Mouse (Mus musculus) testis, postnatal 10 days (tissue): Measurements from ENCODE around the gene Kcnn1.

Experiments used
- DNase-seq: peaks from one replicate; pipeline ENCODE4 v3.0.0; 2021; ENCODE audit warnings: low spot score

The Kcnn1 gene

DNA sequence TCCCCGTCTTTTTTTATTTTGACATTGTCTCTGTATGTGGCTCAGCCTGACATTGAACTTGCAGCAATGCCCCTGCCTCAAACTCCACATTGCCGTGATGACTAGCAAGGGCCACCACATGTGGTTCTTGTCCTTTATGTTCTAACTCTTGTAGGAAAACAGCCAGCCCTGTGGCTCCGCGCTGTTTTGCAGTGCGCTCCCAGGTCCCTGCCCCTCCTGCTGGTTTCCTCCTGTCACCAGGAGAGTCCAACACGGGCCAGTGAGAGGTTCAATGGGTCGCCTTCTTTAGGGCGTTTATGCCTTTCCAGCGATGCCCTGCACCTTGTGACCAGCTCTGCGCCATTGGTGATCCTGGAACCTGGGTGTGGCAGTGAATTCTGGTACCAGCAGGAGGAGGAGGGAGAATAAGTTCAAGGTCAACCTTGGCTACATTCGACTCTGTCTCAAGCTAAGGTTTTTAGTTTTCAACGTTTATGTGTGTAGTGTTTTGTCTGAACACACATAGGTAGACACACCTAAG is 3.0 kb upstream of the Kcnn1 start:
- DNase-seq = no peak

DNA sequence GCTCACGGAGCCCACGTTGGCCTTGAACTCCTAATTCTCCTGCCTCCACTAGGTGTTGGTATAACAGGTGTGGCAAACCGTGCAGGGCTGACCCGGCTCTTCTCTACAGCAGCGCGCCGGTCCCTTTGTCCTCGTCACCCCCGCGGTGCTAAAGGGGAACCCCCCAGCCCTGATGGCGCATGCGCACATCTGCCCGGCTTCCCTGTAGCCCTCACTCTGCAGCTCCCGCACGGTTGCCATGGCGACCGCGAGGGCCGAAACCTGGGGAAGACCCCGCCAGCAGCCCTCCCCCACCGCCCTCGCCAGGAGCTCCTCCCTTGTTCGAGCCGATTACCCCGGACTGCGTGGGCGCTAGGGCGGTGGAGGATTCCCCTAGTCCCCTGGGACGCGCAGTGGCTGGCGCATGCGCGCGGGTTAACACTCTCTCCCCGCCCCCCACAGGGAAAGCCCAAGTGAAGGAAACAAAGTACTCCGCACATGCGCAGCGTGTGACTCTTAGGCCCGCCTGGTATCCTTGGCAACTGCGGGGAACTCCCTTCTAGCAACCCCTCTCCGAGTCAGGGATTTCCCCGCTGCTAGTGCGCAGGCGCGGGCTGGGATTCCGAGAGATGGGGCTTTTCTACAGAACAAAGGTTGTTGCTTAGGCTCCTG is 2.4 kb upstream of the Kcnn1 start:
- peak; percentile 99 for DNase-seq

DNA sequence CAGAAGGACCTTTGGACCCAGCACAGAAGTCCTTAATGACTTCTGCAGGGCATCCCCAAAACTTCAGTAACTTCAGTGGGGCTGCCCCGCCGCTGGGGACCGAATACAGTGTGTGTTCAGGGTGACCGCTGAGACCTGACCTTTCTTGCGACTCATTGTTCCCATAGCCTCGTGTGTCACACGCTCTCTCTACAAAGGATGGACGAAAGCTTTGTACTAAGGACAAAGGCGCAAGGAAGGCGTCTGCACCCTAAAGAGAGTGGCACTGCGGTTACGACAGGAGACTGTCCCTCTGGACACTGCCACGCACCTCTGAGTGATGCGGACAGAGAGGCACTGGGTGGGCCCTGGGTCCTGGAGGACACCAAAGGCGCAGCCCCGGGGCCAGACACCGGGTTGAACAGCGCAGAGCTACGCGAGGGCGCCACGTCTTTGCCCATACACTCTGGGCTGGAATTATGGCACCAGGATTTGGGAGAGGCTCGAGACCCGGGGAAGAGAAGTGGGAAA is 1.7 kb upstream of the Kcnn1 start:
- DNase-seq = no peak

DNA sequence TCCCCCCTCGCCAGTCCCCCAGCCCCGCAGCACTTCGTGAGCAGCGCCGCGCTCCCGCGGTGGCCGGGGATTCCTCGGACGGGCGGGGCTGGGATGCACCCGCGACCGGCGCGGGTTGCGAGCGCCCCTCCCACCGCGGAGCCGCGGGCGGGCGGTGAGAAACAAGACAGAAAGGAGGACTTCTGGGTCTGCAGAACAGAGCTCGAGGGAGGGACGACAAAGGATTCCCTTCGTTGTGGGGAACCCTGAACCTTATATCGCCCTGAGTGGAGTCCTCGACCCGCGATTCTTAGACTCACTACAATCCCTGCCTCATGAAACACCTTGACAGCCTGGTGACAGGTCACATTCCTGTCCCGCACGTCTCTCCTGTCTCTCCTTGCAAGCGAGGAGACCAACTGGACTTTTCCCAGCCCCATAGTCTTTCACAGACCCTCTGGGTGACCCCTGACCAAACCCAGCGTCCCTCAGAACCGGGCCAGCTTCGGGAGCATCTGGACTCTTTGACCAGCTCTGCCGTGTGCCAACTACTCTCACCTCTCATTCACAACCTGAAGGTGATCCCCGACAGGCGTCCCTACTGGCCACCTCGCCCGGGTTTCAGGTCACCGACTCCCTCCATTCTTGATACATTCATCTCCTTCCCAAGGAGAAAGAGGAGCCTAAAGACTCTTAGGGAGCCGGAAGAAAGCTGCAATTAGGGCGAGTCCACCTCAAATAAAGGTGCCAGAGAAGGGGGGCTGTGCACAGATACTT is 1.1 kb upstream of the Kcnn1 start:
- no peak for DNase-seq

DNA sequence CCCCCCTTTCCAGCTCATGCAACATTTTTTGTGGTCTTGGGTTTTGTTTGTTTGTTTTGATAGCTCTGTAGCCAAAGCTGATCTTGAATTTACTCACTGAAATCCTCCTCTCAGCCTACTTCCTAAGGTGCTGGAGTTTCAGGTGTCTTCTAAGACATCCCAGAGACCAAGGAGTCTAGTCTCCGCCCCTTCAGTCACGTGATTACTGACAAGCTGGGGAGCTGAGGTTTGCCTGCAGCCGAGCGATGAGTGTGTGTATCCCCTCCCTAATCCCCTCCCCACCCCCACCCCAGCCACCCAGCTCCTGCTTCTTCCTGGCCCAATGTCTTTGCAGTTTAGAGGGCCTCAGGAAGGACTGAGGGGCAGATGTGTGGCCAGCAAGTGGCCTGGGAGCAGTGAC is 5.5 kb downstream of the Kcnn1 start:
- DNase-seq = no peak

DNA sequence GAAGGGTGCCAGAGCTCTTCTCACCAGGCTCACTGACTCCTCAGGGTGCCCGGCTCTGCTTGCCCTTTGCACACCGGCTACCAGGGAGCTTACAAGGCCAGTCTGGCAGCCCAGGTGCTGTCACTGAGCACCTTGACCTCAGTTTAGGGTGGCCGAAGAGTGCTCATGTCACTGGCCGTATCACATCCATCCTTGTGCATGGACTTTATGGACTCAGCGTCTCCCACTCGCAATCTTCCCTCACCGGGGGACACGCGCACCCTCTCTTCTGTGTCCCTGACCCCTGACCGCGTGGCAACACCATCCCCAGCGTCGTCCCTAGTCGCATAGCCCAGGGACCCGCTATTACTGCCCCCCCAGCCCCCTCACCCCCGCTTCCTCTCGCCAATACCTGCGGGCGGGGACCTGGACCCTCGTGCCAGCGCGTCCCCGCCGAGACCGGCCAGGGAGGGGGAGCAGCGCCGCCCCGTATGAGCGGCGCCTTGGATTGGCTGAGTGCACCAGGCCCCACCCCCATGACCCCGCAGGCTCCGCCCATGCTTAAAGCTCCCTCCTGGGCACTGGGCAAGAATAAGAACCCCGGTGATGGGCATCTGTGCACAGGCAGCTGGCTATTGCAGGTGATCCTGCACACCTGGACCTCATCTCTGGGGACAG is 6.4 kb downstream of the Kcnn1 start:
- DNase-seq = peak; percentile 85

DNA sequence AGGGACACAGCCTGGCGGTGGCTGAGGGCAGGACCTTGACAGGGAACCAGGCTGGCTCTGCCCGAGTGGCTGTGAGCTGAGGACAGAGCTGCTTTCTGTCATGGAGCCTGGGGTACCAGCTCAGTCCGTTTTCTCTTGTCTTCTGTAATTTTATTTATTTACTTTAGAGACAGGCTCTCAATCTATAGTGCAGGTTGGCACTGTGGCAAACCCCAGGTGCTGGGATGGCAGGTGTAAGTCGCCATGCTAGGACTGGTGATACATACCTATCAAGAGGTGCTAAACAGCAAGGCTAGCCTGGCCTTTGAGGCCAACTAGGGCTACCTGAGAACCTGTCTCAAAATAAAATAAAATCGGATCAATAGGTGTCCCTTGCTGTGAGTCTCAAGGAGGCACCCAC is 7.0 kb downstream of the Kcnn1 start:
- no peak for DNase-seq

DNA sequence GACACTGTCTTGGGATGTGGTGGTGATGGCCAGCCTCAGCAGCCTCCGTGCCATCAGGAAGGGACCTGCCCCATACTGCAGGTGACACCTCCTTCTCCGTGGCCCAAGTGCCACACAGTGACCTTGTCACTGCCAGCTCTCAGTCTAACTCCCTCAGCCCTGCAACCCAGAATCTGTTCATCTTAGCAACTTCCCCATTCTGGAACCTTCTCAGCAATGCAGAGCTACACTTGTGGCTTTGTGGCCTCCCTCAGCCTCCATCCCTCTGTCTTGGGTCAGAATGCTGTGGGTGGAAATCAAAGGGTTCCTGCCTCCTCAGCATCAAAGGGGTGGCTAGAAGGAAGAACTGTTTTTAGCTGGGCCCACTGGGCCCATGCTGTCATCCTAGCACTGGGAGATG is 9.2 kb downstream of the Kcnn1 start:
- DNase-seq = no peak

DNA sequence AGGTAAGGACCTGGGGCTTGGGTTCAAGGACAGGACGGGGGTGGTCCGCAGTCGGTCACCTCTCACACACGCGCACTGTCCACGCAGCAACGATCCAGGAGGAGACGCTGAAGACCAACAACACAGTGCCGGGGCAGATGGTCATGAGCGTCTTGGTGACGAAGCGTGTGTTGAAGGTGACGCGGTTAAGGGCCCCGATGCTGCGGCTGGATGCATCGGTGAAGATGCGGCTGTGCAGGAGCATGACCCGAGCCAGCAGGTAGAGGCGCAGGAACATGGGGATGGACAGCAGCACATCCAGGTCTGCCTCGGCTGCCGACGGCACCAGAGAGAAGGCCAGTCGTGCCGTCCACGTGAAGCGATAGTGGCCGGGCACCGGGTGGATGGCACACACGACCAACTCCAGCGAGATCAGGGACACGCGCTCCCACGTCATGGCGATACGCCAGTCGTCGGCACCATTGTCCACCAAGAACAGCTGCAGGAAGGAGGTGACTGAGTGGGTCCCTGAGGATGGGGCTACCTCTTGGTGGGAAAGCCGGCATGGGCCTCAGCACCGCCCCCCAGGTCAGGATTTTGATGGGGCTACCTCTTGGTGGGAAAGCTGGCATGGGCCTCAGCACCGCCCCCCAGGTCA is 10.3 kb downstream of the Kcnn1 start:
- no peak for DNase-seq

DNA sequence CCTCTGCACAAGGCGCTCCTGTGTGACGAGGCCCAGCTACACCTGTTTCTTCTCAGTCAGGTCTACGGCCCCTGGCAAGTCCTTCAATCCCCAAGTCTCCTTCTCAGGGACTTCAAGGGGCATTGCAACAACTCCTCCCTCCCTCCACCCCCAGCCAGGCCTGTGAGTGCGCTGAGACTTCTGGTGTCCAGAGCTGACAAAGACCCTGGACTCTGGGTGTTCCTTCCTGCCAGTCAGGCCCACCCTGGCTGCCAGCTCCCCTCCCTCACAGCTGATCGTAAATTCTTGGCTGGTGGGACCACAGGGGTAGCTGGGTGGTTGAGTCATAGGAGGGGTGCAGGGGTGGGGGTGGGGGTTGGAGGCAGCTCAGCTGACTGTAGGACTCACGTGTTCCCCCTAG is 11.2 kb downstream of the Kcnn1 start:
- no peak for DNase-seq

DNA sequence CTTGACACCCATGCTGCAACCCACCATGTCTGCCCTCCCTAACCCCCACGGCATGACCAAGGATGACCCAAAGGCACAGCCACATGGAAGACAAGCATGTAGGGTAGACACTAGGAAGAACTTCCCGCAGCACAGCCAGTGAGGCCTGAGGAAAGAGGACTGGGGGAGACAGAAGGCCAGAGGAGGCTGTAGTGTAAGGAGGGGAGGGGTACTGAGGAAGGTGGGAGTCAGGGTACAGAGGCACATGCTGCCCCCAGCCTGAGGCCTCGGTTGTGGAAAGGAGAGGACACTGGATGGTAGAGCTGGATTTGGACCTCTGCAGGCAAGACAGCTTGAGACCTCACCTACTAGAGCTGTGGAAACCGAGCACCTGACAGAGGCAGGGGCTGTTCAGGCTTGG is 12.1 kb downstream of the Kcnn1 start:
- DNase-seq = no peak

DNA sequence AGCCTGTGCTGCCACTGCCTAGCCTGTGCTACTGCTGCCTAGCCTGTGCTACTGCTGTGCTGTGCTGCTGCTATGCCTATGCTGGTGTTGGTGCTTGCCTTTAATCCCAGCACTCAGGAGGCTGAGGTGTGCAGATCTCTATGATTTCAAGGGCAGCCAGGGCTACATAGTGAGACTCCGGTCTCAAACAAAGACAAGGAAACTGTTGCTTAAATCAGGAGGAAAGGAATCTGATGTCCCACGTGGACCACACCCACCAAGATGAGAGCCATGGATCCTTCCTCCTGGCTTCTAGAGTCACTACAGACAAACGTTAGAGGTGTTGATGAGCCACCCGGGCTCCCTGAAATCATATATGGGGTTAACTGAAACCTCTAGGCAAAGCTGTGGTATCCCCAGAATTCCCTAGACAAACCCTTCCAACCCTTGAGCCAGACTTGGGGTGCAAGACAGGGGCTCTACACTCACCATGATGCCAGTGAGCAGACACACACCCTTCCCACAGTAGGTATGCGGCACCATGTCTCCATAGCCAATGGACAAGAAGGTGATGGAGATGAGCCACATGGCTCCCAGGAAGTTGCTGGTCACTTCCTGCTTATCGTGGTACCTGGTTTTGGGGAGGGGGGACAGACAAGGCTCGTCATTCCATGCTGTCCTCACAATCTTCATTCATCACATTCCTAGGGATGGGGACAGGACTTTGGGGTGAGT is 12.8 kb downstream of the Kcnn1 start:
- DNase-seq = no peak

DNA sequence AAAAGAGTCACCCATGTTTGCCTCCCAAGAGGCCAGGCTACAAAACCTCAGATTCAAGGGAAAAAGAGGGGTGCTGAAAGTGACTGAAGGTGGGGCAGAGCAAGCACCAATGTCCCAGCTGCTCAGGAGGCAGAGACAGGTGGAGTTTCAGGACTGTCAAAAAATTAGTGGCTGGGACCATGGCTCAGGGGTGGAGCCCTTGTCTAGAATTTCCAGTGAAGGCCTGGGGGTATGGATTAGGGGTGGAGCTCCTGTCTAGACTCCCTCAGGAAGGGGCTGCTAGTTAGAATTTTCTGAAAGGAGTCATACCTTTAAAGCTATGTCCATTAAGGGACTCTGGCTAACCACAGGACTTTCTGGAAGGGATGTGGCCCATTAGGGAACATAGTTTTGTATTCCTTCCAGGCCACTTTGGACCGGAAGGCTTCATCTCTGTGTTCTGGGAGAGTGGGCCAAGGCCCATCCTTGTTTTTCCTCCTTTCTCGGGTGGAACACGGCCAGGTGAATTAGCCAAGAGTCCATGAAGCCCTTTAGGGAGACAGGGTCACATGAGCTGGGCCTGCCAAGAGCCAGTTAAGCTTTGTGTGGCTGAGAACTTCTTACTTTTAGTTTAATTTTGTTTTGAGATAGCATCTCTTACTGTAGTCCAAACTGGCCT is 13.6 kb downstream of the Kcnn1 start:
- DNase-seq = no peak

DNA sequence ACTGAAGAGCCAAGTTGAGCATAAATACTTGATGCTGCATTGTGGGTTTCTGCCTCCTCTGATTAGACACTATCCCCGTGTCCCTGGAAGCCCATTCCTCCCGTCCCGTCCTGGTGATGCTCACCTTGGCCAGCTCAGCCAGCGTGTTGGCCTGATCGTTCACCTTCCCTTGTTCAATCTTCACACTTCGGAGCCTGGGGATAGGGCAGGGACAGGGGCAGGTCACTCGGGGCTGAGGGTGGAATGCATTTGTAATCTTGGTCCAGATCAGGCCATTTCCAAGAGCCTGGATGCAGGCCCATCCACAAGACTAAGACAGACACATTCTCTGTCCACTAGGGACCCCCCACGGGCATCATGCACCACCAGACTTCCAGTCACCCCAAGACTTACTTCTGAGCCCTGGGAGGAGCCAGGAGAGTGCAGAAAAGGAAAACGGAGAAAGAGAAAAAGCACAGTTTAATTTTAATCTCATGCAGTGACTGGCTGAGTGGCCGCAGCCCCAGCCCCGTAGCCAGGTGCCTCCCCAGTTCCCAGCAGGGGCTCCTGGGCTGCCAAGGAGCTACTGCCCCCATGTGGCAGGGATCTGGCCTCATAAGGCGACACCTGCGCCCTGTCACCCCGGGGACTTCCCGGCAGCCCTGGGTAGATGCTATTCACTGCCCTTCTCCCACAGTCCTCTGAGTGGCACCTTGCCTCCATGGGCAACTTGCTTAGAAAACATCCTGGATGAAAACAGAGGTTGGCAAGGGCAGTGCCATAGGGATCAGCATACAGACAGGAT is 16.5 kb downstream of the Kcnn1 start:
- no peak for DNase-seq

DNA sequence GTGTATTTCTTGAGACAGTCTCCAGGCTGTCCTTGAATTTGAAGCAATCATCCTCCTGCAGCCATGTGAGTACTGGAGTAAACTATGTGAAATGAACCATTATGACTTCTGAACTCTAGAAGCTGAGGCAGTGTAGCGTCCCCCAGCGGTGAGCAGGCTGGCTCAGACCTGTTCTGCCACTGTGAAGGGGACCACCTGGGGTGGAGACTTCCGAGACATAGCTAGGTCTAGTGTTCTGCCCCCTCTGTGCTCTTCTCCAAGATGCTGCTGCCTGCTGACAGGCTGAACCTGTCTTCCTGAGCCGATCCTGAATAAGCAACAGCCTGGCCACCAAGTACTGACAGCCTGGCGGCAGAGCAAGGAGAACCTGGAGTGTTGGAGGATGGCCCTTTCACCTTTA is 17.9 kb downstream of the Kcnn1 start:
- no peak for DNase-seq

DNA sequence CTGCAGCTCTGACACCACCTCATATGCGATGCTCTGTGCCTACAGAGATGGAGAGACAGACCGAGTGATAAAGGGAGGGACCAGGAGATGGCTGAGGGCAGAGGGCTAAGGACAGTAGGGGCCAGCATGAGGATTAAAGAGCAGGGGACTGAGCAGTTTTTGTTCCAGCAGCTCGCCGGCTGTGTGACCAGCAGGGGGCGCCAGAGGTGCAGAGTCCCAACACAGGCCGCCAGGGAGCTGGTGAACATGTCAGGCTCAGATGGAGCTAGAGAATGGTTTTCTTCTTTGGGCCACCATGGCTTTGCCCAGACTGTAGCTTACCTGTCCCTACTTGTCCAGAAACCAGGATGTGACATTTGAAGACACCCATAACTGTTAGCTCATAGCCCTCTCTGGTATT is 18.5 kb downstream of the Kcnn1 start:
- DNase-seq = peak; percentile 97

DNA sequence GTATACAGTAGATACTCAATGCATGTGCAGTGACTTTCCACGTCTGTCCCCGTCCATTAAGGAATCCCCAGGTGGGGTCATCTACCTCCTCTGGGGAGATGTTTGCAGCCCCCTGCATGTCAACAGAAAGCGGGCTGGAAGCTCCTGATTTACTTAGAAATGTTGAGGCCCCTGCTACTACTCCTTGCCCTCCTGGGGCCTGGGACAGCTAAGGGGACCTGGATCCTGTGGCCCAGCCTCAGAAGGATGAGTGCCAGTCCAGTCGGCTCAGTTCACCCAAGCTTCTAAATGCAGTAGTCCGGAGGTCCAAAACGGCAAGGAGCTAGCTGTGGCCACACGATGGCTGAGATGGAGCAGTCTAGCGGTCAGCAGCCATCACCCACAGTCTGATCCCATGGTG is 19.1 kb downstream of the Kcnn1 start:
- DNase-seq = no peak

DNA sequence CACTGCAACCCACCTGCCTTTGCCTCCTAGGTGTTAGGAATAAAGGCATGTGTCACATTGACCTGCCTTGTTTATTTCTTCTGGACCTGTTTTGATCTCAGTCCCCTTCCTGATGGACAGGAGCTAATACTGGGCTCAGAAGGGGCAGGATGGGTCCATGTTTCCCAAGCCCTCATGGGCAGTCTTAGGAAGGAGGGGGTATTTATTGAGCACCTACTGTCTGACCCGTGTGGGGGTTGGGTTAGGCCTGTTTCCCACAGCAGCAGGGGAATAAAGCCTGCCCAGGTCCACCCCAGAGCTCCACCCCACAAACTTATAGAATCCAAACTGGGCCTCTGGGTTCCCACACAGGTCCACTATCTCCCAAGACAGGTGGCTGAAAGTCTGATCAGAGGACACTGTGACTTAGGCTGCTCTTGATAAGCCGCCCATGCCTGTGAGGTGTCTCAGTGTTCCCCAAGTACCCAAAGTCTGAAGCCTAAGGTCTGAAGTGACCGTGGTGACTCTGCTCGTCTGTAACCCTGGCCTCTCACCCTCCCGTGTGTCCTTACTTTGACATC is 19.8 kb downstream of the Kcnn1 start:
- no peak for DNase-seq

DNA sequence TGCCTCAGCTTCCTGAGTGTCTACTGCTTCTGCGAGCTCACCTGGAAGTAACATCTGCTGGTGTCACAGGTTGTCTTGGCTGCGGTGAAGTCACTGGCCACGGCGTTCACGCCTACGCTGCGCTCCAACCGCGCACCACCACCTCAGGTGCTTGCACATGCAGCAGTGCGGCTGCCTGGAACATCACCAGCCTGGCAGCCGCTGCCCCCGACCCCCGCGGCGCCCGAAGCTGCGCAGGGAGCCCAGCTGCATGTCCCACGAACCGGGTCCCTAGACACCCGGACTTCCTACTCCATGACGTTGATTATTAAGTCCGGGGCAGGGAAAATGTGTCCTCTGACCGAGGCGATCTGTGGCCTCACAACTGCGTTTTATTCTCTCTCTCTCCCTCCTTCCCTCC is 20.6 kb downstream of the Kcnn1 start:
- no peak for DNase-seq
